Mouse (Mus musculus): ENCODE results near the gene Grik3. TPM values are rescaled to one million over a fixed set of nuclear protein-coding genes. Genes with fewer than 3 reads are reported as not detected.

Gene Grik3
- polyA plus RNA-seq (2015; fragmentation: Nextera tagmentation; extraction: Ambion mirVana): 3.9 and 4.1 TPM in 2 replicates

DNA sequence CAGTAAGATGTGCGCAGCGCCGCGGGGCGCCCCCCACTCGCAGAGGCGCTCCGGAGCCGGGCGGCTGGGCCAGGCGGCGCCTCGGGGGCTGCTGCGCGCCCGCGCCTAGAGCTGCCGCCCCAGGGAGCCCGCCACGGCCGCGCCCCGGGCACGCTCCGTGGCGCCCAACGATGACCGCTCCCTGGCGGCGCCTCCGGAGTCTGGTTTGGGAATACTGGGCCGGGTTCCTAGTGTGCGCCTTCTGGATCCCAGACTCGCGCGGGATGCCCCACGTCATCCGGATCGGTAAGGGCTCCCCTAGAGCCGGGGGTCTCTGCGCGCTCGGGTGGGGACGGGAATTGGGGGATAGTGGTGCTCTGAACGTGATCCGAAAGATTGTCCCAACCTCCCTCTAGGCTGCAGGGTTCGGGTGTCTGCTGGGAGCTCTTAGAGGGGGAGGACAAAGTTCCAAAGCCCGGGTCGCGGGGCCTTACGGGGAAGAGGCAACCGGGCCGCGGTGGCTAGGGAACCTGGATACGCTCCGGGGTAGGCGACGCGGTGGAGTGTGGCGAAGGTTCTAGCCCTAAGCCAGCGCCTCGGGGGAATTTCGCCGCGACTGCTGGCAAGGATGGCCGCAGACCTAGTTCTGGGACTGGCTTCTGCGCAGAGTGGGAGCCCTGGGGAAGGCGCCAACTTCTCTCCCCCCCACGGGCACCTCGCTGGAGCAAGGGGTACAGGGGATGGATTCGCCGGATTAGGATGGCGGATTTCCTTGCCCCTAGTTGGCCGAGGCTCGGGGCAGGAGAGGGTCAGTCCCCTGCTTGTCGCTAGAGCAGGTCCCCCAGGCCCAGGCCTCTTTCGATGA lies at the start of gene Grik3:
TSS of gene Grik3 (plus strand) at position 40 of the 844 bp plus-strand sequence.
- H3K4me1 ChIP-seq (replicated peaks): peaks cover 98% of the 10 kb centered on the region
- WGBS: under 1% methylated on average over 71 of the region's 77 CpGs
- peak within 1 kb of the TSS; percentile 73 for H3K4me2 ChIP-seq
- peak within 1 kb of the TSS; percentile 62 for H3K4me3 ChIP-seq
- no peaks in the 10 kb centered on the region for H3K36me3 ChIP-seq
- H3K27ac ChIP-seq: peak within 1 kb of the TSS; percentile 94
- H3K27me3 ChIP-seq: peaks cover 97% of the 10 kb centered on the region
- peak; percentile 18; the same call in 1 of the 2 replicates for ATAC-seq (ENCODE audit: low FRiP score)
- H3K9me3 ChIP-seq: no peaks in the 10 kb centered on the region
- peak within 1 kb of the TSS; percentile 88 for H3K9ac ChIP-seq

GRCm38 (mm10) chr4:125441821-125442220 lies 48.7 kb upstream of the Grik3 start:
- Histone ChIP-seq H3K36me3 (no peaks in the 10 kb centered on the region), H3K27me3 (0 out of 2 replicates have a peak, but pooled peaks cover 10% of the 10 kb centered on the region), H3K9me3 (no peaks in the 10 kb centered on the region), H3K4me1 (replicated peaks) (peaks cover 22% of the 10 kb centered on the region), H3K4me2 (no peak overlapping the region), H3K27ac (no peak overlapping the region), H3K4me3 (no peak overlapping the region), H3K9ac (no peak overlapping the region)
- ATAC-seq (ENCODE audit: low FRiP score): no peak
- WGBS: 84% methylated on average over 4 of the region's 4 CpGs

- H3K36me3 ChIP-seq: no peaks in the 10 kb centered on the region
- no peak overlapping the region for H3K9ac ChIP-seq
- H3K4me2 ChIP-seq: no peak overlapping the region
- peaks cover 20% of the 10 kb centered on the region for H3K4me1 ChIP-seq (replicated peaks)
- H3K27me3 ChIP-seq: peaks cover 14% of the 10 kb centered on the region; the same call in 1 of the 2 replicates
- no peak for ATAC-seq (ENCODE audit: low FRiP score)
- no peak overlapping the region for H3K4me3 ChIP-seq
- 86% methylated on average over 7 of the region's 7 CpGs for WGBS
- no peaks in the 10 kb centered on the region for H3K9me3 ChIP-seq
- no peak overlapping the region for H3K27ac ChIP-seq
Observed at GRCm38 (mm10) chr4:125444366-125444765, 46.1 kb upstream of the Grik3 start.

DNA sequence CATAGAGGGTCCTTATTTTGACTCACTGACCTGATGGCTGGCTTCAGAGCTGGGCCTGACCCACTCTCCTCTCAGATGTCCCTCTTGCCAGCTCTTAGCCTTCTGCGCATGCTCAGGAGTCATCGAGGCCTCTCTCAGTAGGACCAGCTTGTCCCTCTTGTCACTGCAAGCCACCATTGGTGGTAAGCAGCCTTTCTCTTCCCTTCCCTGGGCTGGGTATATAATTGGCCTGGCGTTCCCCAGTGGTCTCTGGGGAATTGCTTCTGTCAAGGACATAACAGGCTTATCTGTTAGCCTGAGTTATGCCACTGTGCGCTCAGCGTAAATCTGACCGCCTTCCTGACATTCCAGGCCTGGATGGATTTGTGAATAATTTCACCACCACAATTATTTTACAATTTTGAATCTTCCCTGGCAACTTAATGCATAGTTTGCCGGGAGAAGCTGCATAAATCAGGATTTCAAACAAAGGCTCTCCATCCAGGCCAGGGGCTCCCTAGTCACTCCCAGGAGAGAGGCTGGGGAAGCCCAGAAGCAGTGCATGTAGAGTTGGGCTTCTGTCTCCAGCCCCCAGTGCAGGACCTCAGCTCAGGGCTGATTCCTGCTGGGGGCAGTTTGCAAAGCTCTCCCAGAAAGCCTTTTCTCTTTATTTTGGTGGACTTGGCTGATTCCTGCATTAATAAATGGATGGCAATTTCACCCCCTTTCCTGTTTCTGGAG lies 39.7 kb upstream of the Grik3 start:
- Histone ChIP-seq H3K4me1 (replicated peaks) (peaks cover 17% of the 10 kb centered on the region), H3K27ac (peak overlapping the region; percentile 49; the same call in 1 of the 2 replicates), H3K4me2 (no peak overlapping the region), H3K27me3 (peaks cover 4% of the 10 kb centered on the region; the same call in 1 of the 2 replicates), H3K4me3 (no peak overlapping the region), H3K9ac (no peak overlapping the region), H3K36me3 (no peaks in the 10 kb centered on the region), H3K9me3 (no peaks in the 10 kb centered on the region)
- 41% methylated on average over 7 of the region's 7 CpGs for WGBS
- ATAC-seq (ENCODE audit: low FRiP score): peak; percentile 57

GRCm38 (mm10) chr4:125451821-125452220 lies 38.7 kb upstream of the Grik3 start:
- ATAC-seq (ENCODE audit: low FRiP score): no peak
- peaks cover 4% of the 10 kb centered on the region; the same call in 1 of the 2 replicates for H3K27me3 ChIP-seq
- no peaks in the 10 kb centered on the region for H3K36me3 ChIP-seq
- H3K9ac ChIP-seq: no peak overlapping the region
- H3K9me3 ChIP-seq: no peaks in the 10 kb centered on the region
- H3K4me2 ChIP-seq: no peak overlapping the region
- H3K4me1 ChIP-seq (replicated peaks): peaks cover 26% of the 10 kb centered on the region
- WGBS: 59% methylated on average over 6 of the region's 6 CpGs
- H3K4me3 ChIP-seq: no peak overlapping the region
- no peak overlapping the region for H3K27ac ChIP-seq

DNA sequence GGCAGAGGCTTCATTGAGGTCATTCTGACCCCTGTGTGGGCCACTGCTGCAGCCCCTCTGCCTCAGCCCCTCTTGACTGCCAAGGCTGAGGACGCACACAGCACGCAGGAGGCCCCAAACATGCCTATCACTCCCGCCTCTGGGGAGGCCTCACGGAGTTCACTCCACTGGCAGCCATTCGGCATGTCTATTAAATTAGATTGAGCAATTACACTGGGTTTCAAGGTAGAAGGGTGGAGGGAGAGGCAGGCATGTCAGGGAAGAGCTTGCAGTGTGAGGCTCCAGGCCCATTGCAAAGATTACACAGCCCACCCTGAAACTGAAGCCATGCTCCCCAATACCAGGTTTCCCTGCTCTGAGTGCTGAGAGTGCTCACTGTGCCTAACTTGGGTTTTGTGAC lies 34.0 kb upstream of the Grik3 start:
- peaks cover 32% of the 10 kb centered on the region for H3K4me1 ChIP-seq (replicated peaks)
- no peaks in the 10 kb centered on the region for H3K36me3 ChIP-seq
- 0 out of 2 replicates have a peak, but pooled peaks have one; percentile 25 for ATAC-seq (ENCODE audit: low FRiP score)
- H3K4me2 ChIP-seq: no peak overlapping the region
- no peak overlapping the region for H3K4me3 ChIP-seq
- H3K9me3 ChIP-seq: no peaks in the 10 kb centered on the region
- peaks cover 18% of the 10 kb centered on the region; the same call in 1 of the 2 replicates for H3K27me3 ChIP-seq
- peak overlapping the region; percentile 40; the same call in 1 of the 2 replicates for H3K27ac ChIP-seq
- 19% methylated on average over 5 of the region's 5 CpGs for WGBS
- H3K9ac ChIP-seq: no peak overlapping the region

GRCm38 (mm10) chr4:125457152-125458093 lies 33.1 kb upstream of the Grik3 start:
- no peak overlapping the region for H3K4me3 ChIP-seq
- H3K9ac ChIP-seq: no peak overlapping the region
- H3K9me3 ChIP-seq: no peaks in the 10 kb centered on the region
- H3K27ac ChIP-seq: no peak overlapping the region
- 0 out of 2 replicates have a peak, but pooled peaks have one; percentile 55 for ATAC-seq (ENCODE audit: low FRiP score)
- 26% methylated on average over 11 of the region's 11 CpGs for WGBS
- H3K27me3 ChIP-seq: peaks cover 21% of the 10 kb centered on the region; the same call in 1 of the 2 replicates
- peaks cover 26% of the 10 kb centered on the region for H3K4me1 ChIP-seq (replicated peaks)
- H3K4me2 ChIP-seq: no peak overlapping the region
- no peaks in the 10 kb centered on the region for H3K36me3 ChIP-seq

DNA sequence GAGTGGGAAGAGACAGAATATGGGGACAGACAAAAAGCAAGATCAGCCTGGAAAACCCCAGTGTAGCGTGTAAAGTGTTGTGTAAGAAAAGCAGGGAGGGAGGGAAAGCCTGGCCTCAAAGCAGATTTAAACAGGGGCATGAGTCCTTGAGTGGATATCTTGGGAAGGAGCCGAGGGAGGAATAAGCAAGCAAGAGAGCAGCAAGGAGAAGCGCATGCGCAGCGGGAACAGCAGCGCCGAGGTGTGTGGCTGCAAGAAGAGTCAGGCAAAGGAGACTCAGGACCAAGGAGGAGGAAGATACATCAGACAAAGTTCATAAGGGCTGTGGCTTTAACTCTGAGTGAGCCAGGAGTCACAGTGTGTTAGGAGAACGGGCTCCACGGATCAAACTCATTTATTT lies 30.7 kb upstream of the Grik3 start:
- no peak overlapping the region for H3K4me3 ChIP-seq
- WGBS: 79% methylated on average over 9 of the region's 9 CpGs
- H3K9me3 ChIP-seq: no peaks in the 10 kb centered on the region
- no peak overlapping the region for H3K27ac ChIP-seq
- no peak for ATAC-seq (ENCODE audit: low FRiP score)
- H3K9ac ChIP-seq: no peak overlapping the region
- H3K36me3 ChIP-seq: no peaks in the 10 kb centered on the region
- H3K27me3 ChIP-seq: peaks cover 35% of the 10 kb centered on the region; the same call in 1 of the 2 replicates
- H3K4me1 ChIP-seq (replicated peaks): peaks cover 26% of the 10 kb centered on the region
- no peak overlapping the region for H3K4me2 ChIP-seq

GRCm38 (mm10) chr4:125469711-125470372 lies 20.7 kb upstream of the Grik3 start:
- Histone ChIP-seq H3K27me3 (0 out of 2 replicates have a peak, but pooled peaks cover 3% of the 10 kb centered on the region), H3K4me2 (no peak overlapping the region), H3K36me3 (no peaks in the 10 kb centered on the region), H3K9me3 (no peaks in the 10 kb centered on the region), H3K27ac (no peak overlapping the region), H3K4me1 (replicated peaks) (peaks cover 16% of the 10 kb centered on the region), H3K4me3 (no peak overlapping the region), H3K9ac (no peak overlapping the region)
- 54% methylated on average over 11 of the region's 11 CpGs for WGBS
- no peak for ATAC-seq (ENCODE audit: low FRiP score)

DNA sequence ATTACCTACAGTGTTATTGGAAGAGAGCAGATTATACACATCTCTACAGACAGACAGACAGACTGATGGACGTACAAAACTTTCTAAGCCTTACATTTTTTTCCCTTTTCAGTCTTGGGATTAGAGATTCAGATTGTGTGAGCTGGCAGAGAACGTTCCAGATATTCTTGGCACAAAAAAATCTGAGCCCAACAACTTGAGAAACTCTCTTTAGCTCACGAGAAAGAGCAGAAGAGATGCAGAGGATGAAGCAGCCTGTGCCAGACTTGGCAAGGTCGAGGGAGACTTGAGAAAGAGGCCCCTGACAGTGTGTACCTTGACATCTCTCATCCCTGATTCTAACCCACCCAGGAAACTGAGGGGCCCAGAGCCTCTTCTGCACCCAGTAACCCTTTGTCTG lies 15.6 kb upstream of the Grik3 start:
- Histone ChIP-seq H3K27me3 (0 out of 2 replicates have a peak, but pooled peaks cover 4% of the 10 kb centered on the region), H3K4me3 (no peak overlapping the region), H3K27ac (no peak overlapping the region), H3K4me1 (replicated peaks) (peaks cover 34% of the 10 kb centered on the region), H3K4me2 (no peak overlapping the region), H3K9me3 (no peaks in the 10 kb centered on the region), H3K9ac (no peak overlapping the region), H3K36me3 (no peaks in the 10 kb centered on the region)
- no peak for ATAC-seq (ENCODE audit: low FRiP score)
- WGBS: 81% methylated on average over 4 of the region's 4 CpGs

- no peaks in the 10 kb centered on the region for H3K36me3 ChIP-seq
- H3K27ac ChIP-seq: no peak overlapping the region
- peak; percentile 50 for ATAC-seq (ENCODE audit: low FRiP score)
- H3K9ac ChIP-seq: no peak overlapping the region
- peaks cover 43% of the 10 kb centered on the region for H3K4me1 ChIP-seq (replicated peaks)
- no peak overlapping the region for H3K4me3 ChIP-seq
- H3K27me3 ChIP-seq: peaks cover 27% of the 10 kb centered on the region
- 22% methylated on average over 12 of the region's 12 CpGs for WGBS
- H3K9me3 ChIP-seq: no peaks in the 10 kb centered on the region
- peak overlapping the region; percentile 4; the same call in 1 of the 2 replicates for H3K4me2 ChIP-seq
Observed at GRCm38 (mm10) chr4:125478071-125478470, 12.4 kb upstream of the Grik3 start.
